Mouse (Mus musculus): ENCODE measurements around the gene Ceacam18. TPM values are rescaled to one million over a fixed set of nuclear protein-coding genes. Genes with fewer than 3 reads are reported as not detected.
"Not testable (repeated sequence)": the region's sequence is repeated elsewhere in the genome, so short reads cannot be mapped to it uniquely, and the experiment has no call there.

The Ceacam18 gene
- polyA plus RNA-seq, 1 experiment from 2014 or later: not detected

- H3K4me3 ChIP-seq: no peak overlapping the region
- no peak overlapping the region for H3K27ac ChIP-seq (replicated peaks)
- 46% methylated on average over 4 of the region's 4 CpGs for whole genome bisulfite sequencing
- no peaks in the 10 kb centered on the region for H3K9me3 ChIP-seq
- no peaks in the 10 kb centered on the region for H3K36me3 ChIP-seq
- no peaks in the 10 kb centered on the region for H3K4me1 ChIP-seq (replicated peaks)
- H3K4me2 ChIP-seq: no peak overlapping the region
- no peak for ATAC-seq (ENCODE audit: low read depth)
- H3K27me3 ChIP-seq: no peaks in the 10 kb centered on the region
- H3K9ac ChIP-seq: no peak overlapping the region
Observed at GRCm38 (mm10) chr7:43633940-43634339, 567 bp upstream of the Ceacam18 start.

GRCm38 (mm10) chr7:43636194-43636593 is 1.7 kb downstream of the Ceacam18 start:
- H3K27ac ChIP-seq (replicated peaks): no peak overlapping the region
- 70% methylated on average over 2 of the region's 2 CpGs for WGBS
- H3K36me3 ChIP-seq: no peaks in the 10 kb centered on the region
- no peak overlapping the region for H3K4me2 ChIP-seq
- H3K9ac ChIP-seq: no peak overlapping the region
- no peak overlapping the region for H3K4me3 ChIP-seq
- no peaks in the 10 kb centered on the region for H3K4me1 ChIP-seq (replicated peaks)
- H3K9me3 ChIP-seq: no peaks in the 10 kb centered on the region
- H3K27me3 ChIP-seq: no peaks in the 10 kb centered on the region
- no peak for ATAC-seq (ENCODE audit: low read depth)

GRCm38 (mm10) chr7:43637118-43637517 is 2.6 kb downstream of the Ceacam18 start:
- no peak overlapping the region for H3K4me2 ChIP-seq
- no peak overlapping the region for H3K9ac ChIP-seq
- H3K27me3 ChIP-seq: no peaks in the 10 kb centered on the region
- H3K4me1 ChIP-seq (replicated peaks): no peaks in the 10 kb centered on the region
- H3K36me3 ChIP-seq: no peaks in the 10 kb centered on the region
- no peaks in the 10 kb centered on the region for H3K9me3 ChIP-seq
- H3K27ac ChIP-seq (replicated peaks): no peak overlapping the region
- no peak overlapping the region for H3K4me3 ChIP-seq
- ATAC-seq (ENCODE audit: low read depth): no peak
- WGBS: 63% methylated on average over 1 of the region's 1 CpGs

GRCm38 (mm10) chr7:43642587-43642986 is 8.1 kb downstream of the Ceacam18 start:
- H3K4me2 ChIP-seq: no peak overlapping the region
- H3K27ac ChIP-seq (replicated peaks): no peak overlapping the region
- no peaks in the 10 kb centered on the region for H3K9me3 ChIP-seq
- H3K36me3 ChIP-seq: no peaks in the 10 kb centered on the region
- H3K9ac ChIP-seq: no peak overlapping the region
- no peak overlapping the region for H3K4me3 ChIP-seq
- WGBS: 88% methylated on average over 5 of the region's 5 CpGs
- H3K27me3 ChIP-seq: no peaks in the 10 kb centered on the region
- ATAC-seq (ENCODE audit: low read depth): no peak
- H3K4me1 ChIP-seq (replicated peaks): no peaks in the 10 kb centered on the region

GRCm38 (mm10) chr7:43643046-43643652 is 8.6 kb downstream of the Ceacam18 start:
- Histone ChIP-seq H3K4me2 (no peak overlapping the region), H3K27me3 (no peaks in the 10 kb centered on the region), H3K27ac (replicated peaks) (no peak overlapping the region), H3K4me3 (no peak overlapping the region), H3K9ac (no peak overlapping the region), H3K9me3 (no peaks in the 10 kb centered on the region), H3K36me3 (no peaks in the 10 kb centered on the region), H3K4me1 (replicated peaks) (no peaks in the 10 kb centered on the region)
- ATAC-seq (ENCODE audit: low read depth): no peak
- WGBS: 84% methylated on average over 17 of the region's 17 CpGs

DNA sequence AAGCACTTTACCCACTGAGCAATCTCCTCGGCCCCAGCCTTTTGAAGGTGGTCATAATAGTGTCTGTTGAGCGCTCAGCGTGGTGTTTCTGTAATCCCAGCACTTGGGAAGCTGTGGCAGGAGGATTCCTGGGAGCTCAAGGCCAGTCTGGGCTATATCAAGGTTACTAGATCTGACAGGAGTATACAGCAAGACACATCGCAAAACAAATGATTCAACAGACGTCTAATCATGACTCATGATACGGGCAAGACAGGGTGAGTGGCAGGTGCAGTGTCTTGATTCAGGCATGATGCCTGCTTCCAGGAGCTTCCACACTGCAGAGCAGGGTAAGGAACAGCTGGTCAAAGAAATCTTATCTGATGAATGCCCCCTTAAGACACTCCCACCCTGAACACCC is 18.2 kb downstream of the Ceacam18 start:
- no peak for ATAC-seq (ENCODE audit: low read depth)
- H3K4me2 ChIP-seq: no peak overlapping the region
- no peaks in the 10 kb centered on the region for H3K4me1 ChIP-seq (replicated peaks)

DNA sequence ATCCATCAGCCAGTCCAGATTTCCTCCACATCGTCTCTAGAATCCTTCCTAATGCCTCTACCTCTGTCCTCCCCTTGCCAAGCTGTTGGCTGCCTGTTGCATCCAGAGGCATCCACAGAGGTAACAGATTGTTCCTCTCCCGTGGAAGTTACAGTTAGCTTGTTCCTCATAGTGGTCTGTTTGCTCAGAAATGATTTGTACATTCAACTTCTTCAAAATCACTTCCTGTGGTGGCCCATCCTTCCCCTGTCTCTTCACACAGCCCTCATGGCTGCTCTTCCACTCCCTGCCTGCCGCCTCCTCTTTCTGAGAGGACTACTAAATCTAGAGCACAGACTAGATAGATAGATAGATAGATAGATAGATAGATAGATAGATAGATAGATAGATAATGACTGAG is 20.0 kb downstream of the Ceacam18 start:
- H3K9ac ChIP-seq: no peak overlapping the region
- whole genome bisulfite sequencing: 75% methylated on average over 3 of the region's 3 CpGs
- H3K4me2 ChIP-seq: no peak overlapping the region
- no peak for ATAC-seq (ENCODE audit: low read depth)
- H3K9me3 ChIP-seq: no peaks in the 10 kb centered on the region
- H3K36me3 ChIP-seq: no peaks in the 10 kb centered on the region
- no peak overlapping the region for H3K27ac ChIP-seq (replicated peaks)
- no peaks in the 10 kb centered on the region for H3K4me1 ChIP-seq (replicated peaks)
- no peak overlapping the region for H3K4me3 ChIP-seq
- H3K27me3 ChIP-seq: no peaks in the 10 kb centered on the region

More for the DNA sequence above, 18.2 kb downstream of the Ceacam18 start:
- Histone ChIP-seq H3K4me3 (no peak overlapping the region), H3K36me3 (no peaks in the 10 kb centered on the region), H3K27ac (replicated peaks) (no peak overlapping the region), H3K9ac (no peak overlapping the region), H3K27me3 (no peaks in the 10 kb centered on the region), H3K9me3 (no peaks in the 10 kb centered on the region)
- WGBS: 88% methylated on average over 6 of the region's 6 CpGs

DNA sequence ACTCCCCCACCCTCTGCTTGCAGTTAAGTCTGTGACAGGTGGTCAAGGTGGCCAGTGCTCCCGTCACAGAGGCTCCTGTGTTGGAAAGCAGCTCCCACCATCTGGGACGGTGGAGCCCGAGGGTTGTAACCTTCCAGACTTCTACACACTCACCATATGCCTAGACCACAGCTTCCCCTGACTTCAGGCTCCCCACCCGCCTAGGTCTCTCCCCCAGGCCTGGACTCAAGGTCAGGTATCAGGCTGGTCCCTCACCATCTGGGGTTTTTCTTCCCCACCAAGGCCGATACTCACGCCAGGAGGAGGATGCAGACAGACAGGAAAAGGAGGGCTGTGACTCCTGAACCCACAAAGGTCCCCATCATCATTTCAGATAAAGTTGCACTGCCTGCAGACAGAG is 21.7 kb downstream of the Ceacam18 start:
- 75% methylated on average over 6 of the region's 6 CpGs for WGBS
- ATAC-seq (ENCODE audit: low read depth): no peak

DNA sequence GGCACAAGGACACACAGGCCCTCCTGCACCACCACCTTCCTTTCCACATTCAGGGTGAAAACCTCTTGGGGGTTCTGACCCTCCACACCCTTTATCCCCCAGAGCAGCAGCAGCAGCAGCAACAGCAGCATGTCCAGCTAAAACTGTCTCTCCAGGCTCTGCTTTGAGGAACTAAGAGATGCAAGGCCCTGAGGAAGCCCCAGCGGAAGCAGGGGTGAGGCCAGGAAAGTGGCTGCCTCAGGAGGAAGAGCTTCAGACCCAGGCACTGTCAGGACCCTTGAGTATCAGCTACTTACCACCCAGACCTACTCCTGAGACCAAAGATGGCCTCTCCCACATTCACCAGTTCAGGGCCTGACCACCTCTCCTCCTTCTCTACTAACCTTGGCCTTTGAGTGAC is 25.5 kb downstream of the Ceacam18 start, which contains the start of gene Siglece:
Gene Siglece (minus strand): TSS at position 160 of the 400 bp plus-strand sequence.
- Histone ChIP-seq H3K9me3 (no peaks in the 10 kb centered on the region), H3K36me3 (no peaks in the 10 kb centered on the region), H3K4me3 (no peak within 1 kb of the TSS), H3K27me3 (no peaks in the 10 kb centered on the region), H3K4me1 (replicated peaks) (no peaks in the 10 kb centered on the region), H3K4me2 (no peak within 1 kb of the TSS), H3K27ac (replicated peaks) (no peak within 1 kb of the TSS), H3K9ac (no peak within 1 kb of the TSS)
- no peak for ATAC-seq (ENCODE audit: low read depth)
- WGBS: 76% methylated on average over 1 of the region's 1 CpGs

More for the DNA sequence above, 21.7 kb downstream of the Ceacam18 start:
- Histone ChIP-seq H3K27me3 (no peaks in the 10 kb centered on the region), H3K27ac (replicated peaks) (no peak overlapping the region), H3K36me3 (no peaks in the 10 kb centered on the region), H3K9me3 (no peaks in the 10 kb centered on the region), H3K4me3 (no peak overlapping the region), H3K9ac (no peak overlapping the region), H3K4me2 (no peak overlapping the region), H3K4me1 (replicated peaks) (no peaks in the 10 kb centered on the region)

DNA sequence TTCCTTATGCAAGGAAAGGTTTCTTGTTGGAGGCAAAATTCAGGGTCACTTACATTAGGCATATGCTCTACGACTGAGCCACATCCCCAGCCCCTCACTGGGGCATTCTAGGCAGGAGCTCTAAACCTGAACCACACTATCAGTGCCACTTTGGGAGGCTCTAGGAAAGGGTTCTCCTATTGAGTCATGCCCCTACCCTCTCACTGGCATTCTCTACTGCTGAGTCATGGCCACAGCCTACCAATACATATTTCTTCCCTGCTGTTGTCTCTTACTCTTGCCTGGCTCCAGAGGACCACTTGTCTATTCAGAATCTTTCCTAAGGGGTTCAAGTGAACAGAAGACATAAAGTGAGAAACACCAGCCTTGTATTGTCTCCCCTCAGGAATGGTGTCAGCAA is 28.3 kb downstream of the Ceacam18 start:
- H3K4me3 ChIP-seq: no peak overlapping the region
- 79% methylated on average over 1 of the region's 1 CpGs for WGBS
- H3K4me2 ChIP-seq: no peak overlapping the region
- no peak for ATAC-seq (ENCODE audit: low read depth)
- H3K9me3 ChIP-seq: no peaks in the 10 kb centered on the region
- H3K36me3 ChIP-seq: no peaks in the 10 kb centered on the region
- H3K27ac ChIP-seq (replicated peaks): no peak overlapping the region
- H3K4me1 ChIP-seq (replicated peaks): no peaks in the 10 kb centered on the region
- no peaks in the 10 kb centered on the region for H3K27me3 ChIP-seq
- H3K9ac ChIP-seq: no peak overlapping the region

DNA sequence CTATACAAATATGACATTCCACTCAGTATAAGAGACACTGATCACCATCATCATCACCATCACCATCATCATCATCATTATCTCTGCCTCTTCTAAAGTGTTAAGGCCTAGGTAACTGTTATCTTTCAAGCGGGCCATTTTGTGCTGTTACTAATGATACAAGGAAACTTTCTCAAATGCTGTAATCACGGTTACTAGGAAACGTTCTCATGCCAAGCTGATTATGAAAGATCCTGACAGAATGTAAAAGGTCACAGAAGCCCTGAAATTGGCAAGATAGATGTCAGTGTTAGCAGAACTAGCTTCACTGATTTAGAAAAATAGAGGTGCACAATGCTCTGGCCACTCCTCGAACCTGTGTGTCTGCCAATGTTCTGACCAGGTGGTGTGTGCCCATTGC is 32.7 kb downstream of the Ceacam18 start:
- H3K4me2 ChIP-seq; H3K4me3 ChIP-seq; H3K36me3 ChIP-seq; H3K4me1 ChIP-seq (replicated peaks); H3K9me3 ChIP-seq; H3K27me3 ChIP-seq; H3K27ac ChIP-seq (replicated peaks); ATAC-seq (ENCODE audit: low read depth); H3K9ac ChIP-seq: not testable (repeated sequence)
- WGBS: 93% methylated on average over 4 of the region's 4 CpGs

GRCm38 (mm10) chr7:43668582-43668981 is 34.1 kb downstream of the Ceacam18 start:
- H3K9me3 ChIP-seq: no peaks in the 10 kb centered on the region
- H3K4me1 ChIP-seq (replicated peaks): peaks cover 13% of the 10 kb centered on the region
- H3K27ac ChIP-seq (replicated peaks): no peak overlapping the region
- no peaks in the 10 kb centered on the region for H3K27me3 ChIP-seq
- no peak for ATAC-seq (ENCODE audit: low read depth)
- 22% methylated on average over 3 of the region's 3 CpGs for WGBS
- H3K9ac ChIP-seq: no peak overlapping the region
- H3K4me2 ChIP-seq: no peak overlapping the region
- H3K4me3 ChIP-seq: no peak overlapping the region
- H3K36me3 ChIP-seq: no peaks in the 10 kb centered on the region

All from neural tube, embryonic 13.5 days (tissue).